27 mouse cellular contexts compared by ENCODE assay signal in the genomic region with DNA sequence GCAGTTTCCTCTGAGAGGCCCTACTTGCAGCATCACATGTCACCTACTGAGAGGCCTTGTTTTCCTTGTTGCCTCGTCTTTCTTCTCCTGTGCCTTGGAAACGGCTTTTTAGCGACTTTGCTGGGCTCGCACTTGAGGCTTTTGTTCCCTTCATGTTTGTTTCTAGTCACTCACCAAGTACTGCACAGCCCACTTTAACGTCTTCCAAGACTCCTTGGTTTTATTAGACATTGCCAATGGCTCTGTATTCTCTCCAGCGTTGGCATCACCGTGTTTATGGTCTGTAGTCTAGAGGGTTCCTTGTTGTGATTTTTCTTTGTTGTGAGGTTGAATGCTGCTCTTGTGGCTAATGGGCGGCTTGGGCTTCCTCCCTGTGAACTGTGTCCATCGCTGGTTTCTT. TPM values are rescaled to one million over a fixed set of nuclear protein-coding genes. Genes with fewer than 3 reads are reported as not detected.
DNase-seq lines count a peak whose midpoint lies in the region; ATAC-seq and TF ChIP-seq lines count a peak whose summit lies in the region.
"Had no signal": no experiment of that assay in that cellular context is flagged by ENCODE, and none has a peak within 500 bp of the region (broad histone marks: within the 10 kb centered on the region; RNA-seq: fewer than 3 reads in every experiment).

No protein-coding gene starts in this region.

- WGBS in hindbrain, embryonic 15.5 days: 54% methylated on average over 9 of the region's 9 CpGs
- WGBS in hindbrain, embryonic 11.5 days: 68% methylated on average over 9 of the region's 9 CpGs

- H3K4me2 ChIP-seq in hindbrain, embryonic 15.5 days: no peak overlapping the region
- H3K4me2 ChIP-seq in hindbrain, embryonic 11.5 days (replicated peaks; ENCODE audit: low read depth, low read length): no peak overlapping the region
- H3K4me2 ChIP-seq: embryonic facial prominence, embryonic 15.5 days; neural tube, embryonic 12.5 days had no signal

- peak overlapping the region; percentile 58 for H3K27ac ChIP-seq in hindbrain, embryonic 15.5 days (replicated peaks)
- H3K27ac ChIP-seq in hindbrain, embryonic 11.5 days (ENCODE audit: low read depth, low read length): no peak overlapping the region
- peak overlapping the region; percentile 21; the same call in 1 of the 2 replicates for H3K27ac ChIP-seq in left cerebral cortex, adult 2 months
- H3K27ac ChIP-seq: embryonic facial prominence, embryonic 15.5 days; gastrocnemius, adult 2 months; heart, embryonic 10.5 days; neural tube, embryonic 12.5 days had no signal

- H3K9ac ChIP-seq in hindbrain, embryonic 15.5 days: no peak overlapping the region
- H3K9ac ChIP-seq in hindbrain, embryonic 11.5 days (ENCODE audit: low read depth, low read length): no peak overlapping the region
- H3K9ac ChIP-seq: embryonic facial prominence, embryonic 15.5 days; neural tube, embryonic 12.5 days had no signal

- 0 out of 2 replicates have a peak, but pooled peaks cover 11% of the 10 kb centered on the region for H3K4me1 ChIP-seq in hindbrain, embryonic 15.5 days (replicated peaks)
- H3K4me1 ChIP-seq in hindbrain, embryonic 11.5 days (replicated peaks; ENCODE audit: control insufficient read depth, insufficient read depth, low read length): no peaks in the 10 kb centered on the region
- H3K4me1 ChIP-seq: heart, embryonic 10.5 days; neural tube, embryonic 12.5 days had no signal

- intact Hi-C loops in left cerebral cortex, adult 2 months (cut with DNase I): no loop called here
- intact Hi-C loops in left cerebral cortex, postnatal 4 days (cut with DNase I): loop anchor here (5.0 kb wide), 1 partner anchor 34 kb away; no protein-coding TSS in a partner anchor

- no peak for ATAC-seq in hindbrain, embryonic 15.5 days (ENCODE audit: low FRiP score, low read depth)
- no peak for ATAC-seq in hindbrain, embryonic 11.5 days (ENCODE audit: low FRiP score)
- ATAC-seq: CD4-positive, CD25-positive, alpha-beta regulatory T cell, adult 4 months; Patski had no signal

- peaks cover 62% of the 10 kb centered on the region for H3K36me3 ChIP-seq in hindbrain, embryonic 15.5 days
- peaks cover 12% of the 10 kb centered on the region; the same call in 1 of the 2 replicates for H3K36me3 ChIP-seq in hindbrain, embryonic 11.5 days (ENCODE audit: control insufficient read depth, insufficient read depth, low read length)

- peak; percentile 19 for DNase-seq in cerebellum, adult 9-11 months
- DNase-seq in cerebellum, postnatal 10 days: no peak
- DNase-seq in hindbrain, embryonic 11.5 days (ENCODE audit: low spot score): no peak
- no peak for DNase-seq in left cerebral cortex, adult 2 months (ENCODE audit: extremely low spot score in 1 of 2, low spot score in 2 of 2)
- no peak for DNase-seq in left cerebral cortex, postnatal 4 days
- peak; percentile 21 for DNase-seq in right cerebral cortex, adult 18-20 months
- DNase-seq in right cerebral cortex, postnatal 14 days: no peak
- DNase-seq: adrenal gland, postnatal 10 days; cerebellum, postnatal 36 days; gastrocnemius, adult 2 months; kidney, adult 11 months; liver; lung, postnatal 14 days had no signal

- no peaks in the 10 kb centered on the region for H3K9me3 ChIP-seq in hindbrain, embryonic 15.5 days
- no peaks in the 10 kb centered on the region for H3K9me3 ChIP-seq in hindbrain, embryonic 11.5 days (ENCODE audit: control insufficient read depth, low read length)
- H3K9me3 ChIP-seq: embryonic facial prominence, embryonic 15.5 days; heart, embryonic 10.5 days; neural tube, embryonic 12.5 days had no signal

- no peak for TF ChIP-seq CTCF in left cerebral cortex, adult 2 months (IDR thresholded peaks at IDR 0.05)

- H3K27me3 ChIP-seq in hindbrain, embryonic 15.5 days: no peaks in the 10 kb centered on the region
- no peaks in the 10 kb centered on the region for H3K27me3 ChIP-seq in hindbrain, embryonic 11.5 days (ENCODE audit: control insufficient read depth, insufficient read depth, low read length)
- H3K27me3 ChIP-seq: embryonic facial prominence, embryonic 15.5 days; neural tube, embryonic 12.5 days; Patski had no signal

- no peak overlapping the region for H3K4me3 ChIP-seq in hindbrain, embryonic 15.5 days
- H3K4me3 ChIP-seq in hindbrain, embryonic 11.5 days (ENCODE audit: low read depth, low read length): no peak overlapping the region
- H3K4me3 ChIP-seq in left cerebral cortex, adult 2 months: no peak overlapping the region
- H3K4me3 ChIP-seq: embryonic facial prominence, embryonic 15.5 days; gastrocnemius, adult 2 months; heart, embryonic 10.5 days; neural tube, embryonic 12.5 days had no signal

RNA-seq across cellular contexts. Expression of gene Mroh8, which starts 23.7 kb away (rescaled TPM):
- 0.36 and 0.75 TPM in 2 replicates for polyA plus RNA-seq in hindbrain, embryonic 15.5 days (2015; fragmentation: Nextera tagmentation; extraction: Ambion mirVana)
- 0.75 and 0.79 TPM in 2 replicates for polyA plus RNA-seq in hindbrain, embryonic 11.5 days (2014; fragmentation: Nextera tagmentation; extraction: Ambion mirVana)
- 1 to 10 TPM; 1.6 to 2.4 TPM for total RNA-seq in left cerebral cortex, adult 2 months (2021)
- total RNA-seq in left cerebral cortex, postnatal 4 days (2021): under 1 TPM in 1 of 2 experiments, not detected in 1; 0.24 TPM
- total RNA-seq: monocyte, adult 5-6 weeks had no signal
- polyA plus RNA-seq: CD4-positive, CD25-positive, alpha-beta regulatory T cell, adult 4 months had no signal

RNA-seq across cellular contexts. Expression of gene Rpn2, which starts 24.3 kb away (rescaled TPM):
- polyA plus RNA-seq in hindbrain, embryonic 15.5 days (2015; fragmentation: Nextera tagmentation; extraction: Ambion mirVana): 222 and 223 TPM in 2 replicates
- 227 and 256 TPM in 2 replicates for polyA plus RNA-seq in hindbrain, embryonic 11.5 days (2014; fragmentation: Nextera tagmentation; extraction: Ambion mirVana)
- 100 to 1,000 TPM; 123 to 132 TPM for total RNA-seq in left cerebral cortex, adult 2 months (2021)
- total RNA-seq in left cerebral cortex, postnatal 4 days (2021): 100 to 1,000 TPM; 147 to 152 TPM

RNA-seq across cellular contexts. Expression of gene Ghrh, which starts 44.2 kb away (rescaled TPM):
- polyA plus RNA-seq in hindbrain, embryonic 15.5 days (2015; fragmentation: Nextera tagmentation; extraction: Ambion mirVana): 1.2 and 1.3 TPM in 2 replicates
- 1.0 TPM in 2 replicates for polyA plus RNA-seq in hindbrain, embryonic 11.5 days (2014; fragmentation: Nextera tagmentation; extraction: Ambion mirVana)
- not detected for total RNA-seq in left cerebral cortex, adult 2 months (2021)
- total RNA-seq in left cerebral cortex, postnatal 4 days (2021): not detected
- total RNA-seq: adrenal gland, postnatal 10 days; ES-E14; gastrocnemius, adult 2 months; left cerebral cortex, postnatal 36 days; megakaryocyte, adult 5-6 weeks; monocyte, adult 5-6 weeks had no signal
- polyA plus RNA-seq: CD4-positive, CD25-positive, alpha-beta regulatory T cell, adult 4 months; embryonic facial prominence, embryonic 15.5 days; heart, embryonic 10.5 days; heart, postnatal 0 days; kidney, embryonic 16.5 days; liver, embryonic 16.5 days; neural tube, embryonic 12.5 days; Patski; urinary bladder, adult 2 months had no signal

Comparison
In these comparisons a context has a peak if more than half of its experiments do, and no peak if none do; other contexts are left out.
1. DNase-seq: peak in cerebellum, adult 9-11 months (single experiment) and right cerebral cortex, adult 18-20 months (single experiment); none in cerebellum, postnatal 10 days (0 of 2), hindbrain, embryonic 11.5 days (single experiment), left cerebral cortex, adult 2 months (0 of 2), left cerebral cortex, postnatal 4 days (single experiment) and right cerebral cortex, postnatal 14 days (single experiment).